Mouse (Mus musculus) gastrocnemius, postnatal 10 days (tissue): ENCODE data around the gene Gm13290. TPM values are rescaled to one million over a fixed set of nuclear protein-coding genes. Genes with fewer than 3 reads are reported as not detected.
"Not testable (repeated sequence)": the region's sequence is repeated elsewhere in the genome, so short reads cannot be mapped to it uniquely, and the experiment has no call there.

Experiments used
- DNase-seq: peaks from one replicate; pipeline ENCODE4 v3.0.0; 2021; ENCODE audit warnings: mixed read lengths
- long read RNA-seq, 2 experiments: library from polyadenylated mRNA; stranded (forward); transcript quantifications; one replicate each; pipeline ENCODE4 v2.0.0; 2021
- total RNA-seq, 2 experiments: library from RNA; stranded (reverse); gene quantifications; 2 replicates each; pipeline ENCODE4 v1.2.3; 2021

Gm13290 gene
- not detected for total RNA-seq
- long read RNA-seq, experiment 1 = 0 reads
- long read RNA-seq, experiment 2 = 0 reads

DNA sequence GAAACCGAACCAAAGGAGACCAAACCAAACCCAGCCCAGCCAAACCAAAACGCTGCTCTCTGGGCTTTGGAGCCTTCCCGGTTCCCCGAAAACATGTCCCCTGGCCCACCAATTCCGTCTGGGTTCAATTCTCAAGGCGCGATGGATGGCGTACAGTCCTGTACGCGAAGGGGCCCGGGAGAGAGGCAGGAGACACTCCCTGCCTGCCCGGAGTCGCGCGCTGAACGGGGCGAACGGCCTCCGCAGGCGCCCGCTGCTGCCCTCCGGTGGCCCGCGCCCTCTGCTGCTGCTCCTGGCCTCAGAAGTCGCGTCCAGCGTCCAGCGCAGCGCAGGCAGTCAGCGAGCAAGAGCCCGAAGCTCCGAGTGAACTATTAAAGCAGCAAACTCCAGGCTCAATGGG is at the start of gene Gm13290:
Gene Gm13290 (plus strand): TSS at position 301 of the 400 bp plus-strand sequence.
- not testable (repeated sequence) for DNase-seq

DNA sequence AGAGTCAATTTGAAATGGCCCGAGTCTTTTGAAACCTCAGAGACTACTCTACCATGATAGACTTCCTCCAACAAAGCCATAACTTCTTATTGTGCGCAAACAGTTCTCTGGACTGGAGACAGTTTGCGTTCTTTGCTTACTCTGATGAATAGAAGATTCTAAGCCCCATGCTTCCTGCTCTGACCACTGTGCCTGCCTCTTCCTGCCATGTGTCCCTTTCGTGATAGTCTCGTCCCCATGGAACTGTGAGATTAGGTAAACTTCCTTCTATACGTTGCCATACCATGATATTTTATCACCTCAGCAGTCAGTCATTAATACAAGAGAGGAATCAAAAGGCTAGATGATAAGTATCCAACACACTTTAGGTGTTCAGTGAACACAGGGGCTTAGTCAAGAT is 46.9 kb upstream of the Gm13290 start:
- no peak for DNase-seq

DNA sequence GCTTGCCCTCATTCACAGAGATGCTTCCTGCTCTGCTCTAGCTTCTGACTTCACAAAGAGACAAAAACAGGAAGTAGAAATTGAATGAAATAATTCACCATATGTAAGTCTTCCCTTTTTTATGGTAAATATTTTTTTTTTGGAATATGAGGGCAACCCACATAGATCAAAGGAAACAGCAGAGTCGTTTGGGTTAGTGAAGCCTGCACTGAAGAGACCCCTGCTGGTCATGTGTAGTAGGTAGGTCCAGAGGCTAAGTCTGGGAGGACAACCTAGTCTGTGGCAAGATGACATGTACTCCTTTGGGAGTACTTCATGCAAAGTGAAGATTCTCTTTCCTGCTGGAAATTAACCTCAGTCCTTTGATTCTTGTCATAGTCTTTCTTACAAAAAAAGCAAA is 46.3 kb upstream of the Gm13290 start:
- DNase-seq = peak; percentile 18

DNA sequence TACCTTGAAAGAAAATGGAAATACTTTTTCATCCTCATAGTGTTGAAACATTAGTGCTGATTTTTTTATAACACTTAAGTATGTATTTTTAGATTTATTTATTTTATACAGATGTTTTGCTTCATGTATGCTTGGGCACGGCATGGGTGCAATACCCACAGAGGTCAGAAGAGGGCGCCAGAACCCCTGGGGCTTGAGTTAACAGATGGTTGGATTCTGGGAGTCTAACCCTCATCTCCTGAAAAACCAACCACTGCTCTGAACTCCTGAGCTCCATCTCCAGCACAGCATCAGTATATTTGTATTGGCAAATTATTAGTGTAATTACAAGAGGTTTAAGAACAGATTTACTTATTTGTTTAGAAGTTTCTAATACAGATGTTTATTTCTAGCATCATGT is 35.2 kb upstream of the Gm13290 start:
- peak; percentile 77 for DNase-seq

DNA sequence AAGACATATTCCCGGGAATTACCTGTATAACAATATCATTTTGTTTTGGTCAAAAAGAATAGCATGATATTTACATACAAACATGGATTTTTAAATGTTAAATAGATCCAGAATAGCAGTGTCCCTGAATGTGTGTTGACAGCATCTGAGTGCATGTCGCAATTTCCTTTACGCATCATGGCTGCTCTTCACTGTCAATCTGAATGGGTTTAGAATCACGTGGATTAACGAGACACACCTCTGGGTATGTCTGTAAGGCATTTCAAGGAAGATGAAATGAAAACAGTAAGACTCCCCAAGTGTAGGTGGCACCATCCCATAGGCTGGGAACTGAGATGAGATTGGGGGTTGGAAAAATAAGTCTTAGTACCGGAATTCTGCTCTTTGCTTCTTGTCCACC is 34.6 kb upstream of the Gm13290 start:
- no peak for DNase-seq

DNA sequence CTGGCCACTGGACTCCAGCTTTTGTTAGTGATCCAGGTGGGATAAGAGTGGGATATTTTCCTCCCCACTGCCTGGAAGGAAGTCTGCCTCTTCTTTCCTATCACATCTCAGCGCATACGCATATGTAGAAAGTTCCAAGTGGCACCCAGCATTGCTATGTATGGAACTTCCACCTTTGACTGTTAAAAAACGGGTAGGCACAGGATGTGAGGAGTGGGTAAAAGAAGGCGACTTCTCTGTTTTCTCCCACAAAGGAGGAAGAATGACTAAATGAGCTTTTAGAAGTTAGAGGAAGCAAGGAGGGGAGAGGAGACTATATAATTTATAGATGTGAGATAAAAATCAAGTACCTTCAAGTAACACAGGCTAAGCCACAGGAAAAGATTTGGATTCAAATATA is 32.2 kb upstream of the Gm13290 start:
- no peak for DNase-seq

DNA sequence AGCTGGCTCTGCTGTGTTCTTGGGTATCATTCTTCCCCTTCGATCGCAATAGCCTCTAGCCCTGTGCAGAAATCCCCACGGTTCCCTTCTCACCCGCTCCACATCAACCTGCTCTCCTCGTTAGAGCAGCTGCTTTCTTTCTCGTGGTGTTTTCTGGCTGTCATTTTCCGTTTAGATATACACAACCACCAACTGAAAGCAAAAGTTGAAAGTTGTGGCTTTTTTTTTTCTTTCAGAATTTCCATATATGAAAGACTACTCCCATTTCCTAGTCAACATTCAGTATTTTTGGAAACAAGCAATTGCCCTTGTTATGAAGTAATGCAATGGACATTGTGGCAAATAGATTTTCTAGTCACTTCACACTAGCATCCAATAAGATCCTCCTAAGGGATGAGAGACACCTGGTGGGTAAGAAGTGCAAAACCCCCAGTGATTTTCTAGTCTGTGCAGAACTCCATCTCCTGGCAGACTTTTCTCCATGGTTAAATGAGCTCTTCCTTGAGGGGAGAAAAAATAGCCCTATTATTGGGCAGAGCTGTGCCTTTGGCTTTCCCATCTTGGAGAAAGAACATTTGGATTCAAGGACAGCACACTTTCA is 30.8 kb upstream of the Gm13290 start:
- no peak for DNase-seq

DNA sequence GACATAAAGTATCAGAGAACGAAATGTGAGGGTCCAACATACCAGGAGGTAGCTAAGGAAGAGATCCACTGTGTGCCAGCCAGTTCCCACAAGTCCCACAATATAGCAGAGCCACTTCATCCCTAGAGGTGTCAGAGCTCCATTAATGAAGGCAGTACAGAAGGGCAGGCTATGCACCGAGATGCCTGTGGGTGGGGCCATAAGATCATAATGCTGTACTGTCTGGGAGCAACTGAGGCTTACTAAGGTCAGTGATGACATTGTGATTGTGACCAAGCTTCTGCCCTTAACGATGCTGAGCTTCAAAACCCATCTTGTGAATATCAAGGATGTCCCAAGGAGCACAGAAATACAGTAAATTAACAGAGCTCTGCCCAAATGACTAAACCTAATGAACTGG is 29.4 kb upstream of the Gm13290 start:
- no peak for DNase-seq

DNA sequence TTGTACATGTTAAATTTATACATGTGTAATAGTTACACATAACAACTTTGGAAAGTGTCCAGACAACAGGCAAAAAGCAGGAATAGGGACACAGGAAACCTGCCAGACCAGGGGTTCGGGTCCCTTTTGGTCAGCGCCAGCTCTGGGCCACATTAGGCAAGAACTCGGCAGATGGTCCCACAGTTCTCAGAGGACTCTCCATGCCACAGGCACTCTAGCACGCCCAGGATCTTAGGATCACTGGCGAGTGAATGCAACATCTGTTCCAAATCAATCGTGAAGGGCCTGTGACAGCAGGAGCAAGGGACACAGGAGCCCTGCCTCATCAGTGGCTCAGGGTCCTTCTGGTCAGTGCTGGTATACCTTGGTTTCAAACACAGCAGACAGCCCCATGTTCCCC is 23.7 kb upstream of the Gm13290 start:
- DNase-seq = no peak

DNA sequence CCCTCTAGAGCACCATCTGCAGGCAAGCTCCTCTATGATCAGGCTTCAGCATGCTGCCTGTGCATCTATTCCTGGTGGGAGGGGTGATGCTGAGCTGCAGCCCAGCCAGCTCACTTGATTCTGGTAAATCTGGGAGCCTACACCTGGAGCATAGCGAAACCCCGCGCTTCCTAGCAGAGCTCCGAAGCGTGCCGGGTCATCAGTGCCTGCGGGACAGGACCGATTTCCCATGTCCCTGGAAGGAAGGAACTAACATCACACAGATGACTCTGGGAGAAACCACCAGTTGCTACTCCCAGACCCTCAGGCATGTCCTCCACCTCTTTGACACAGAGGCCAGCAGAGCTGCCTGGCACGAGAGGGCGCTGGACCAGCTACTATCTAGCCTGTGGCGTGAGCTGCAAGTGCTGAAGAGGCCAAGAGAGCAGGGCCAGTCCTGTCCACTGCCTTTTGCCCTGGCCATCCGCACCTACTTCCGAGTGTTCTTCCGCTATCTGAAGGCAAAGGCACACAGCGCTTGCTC is 18.8 kb upstream of the Gm13290 start, which contains the start of gene Gm13271:
Gene Gm13271 (plus strand): TSS at position 51 of the 523 bp plus-strand sequence.
- peak; percentile 62 for DNase-seq

DNA sequence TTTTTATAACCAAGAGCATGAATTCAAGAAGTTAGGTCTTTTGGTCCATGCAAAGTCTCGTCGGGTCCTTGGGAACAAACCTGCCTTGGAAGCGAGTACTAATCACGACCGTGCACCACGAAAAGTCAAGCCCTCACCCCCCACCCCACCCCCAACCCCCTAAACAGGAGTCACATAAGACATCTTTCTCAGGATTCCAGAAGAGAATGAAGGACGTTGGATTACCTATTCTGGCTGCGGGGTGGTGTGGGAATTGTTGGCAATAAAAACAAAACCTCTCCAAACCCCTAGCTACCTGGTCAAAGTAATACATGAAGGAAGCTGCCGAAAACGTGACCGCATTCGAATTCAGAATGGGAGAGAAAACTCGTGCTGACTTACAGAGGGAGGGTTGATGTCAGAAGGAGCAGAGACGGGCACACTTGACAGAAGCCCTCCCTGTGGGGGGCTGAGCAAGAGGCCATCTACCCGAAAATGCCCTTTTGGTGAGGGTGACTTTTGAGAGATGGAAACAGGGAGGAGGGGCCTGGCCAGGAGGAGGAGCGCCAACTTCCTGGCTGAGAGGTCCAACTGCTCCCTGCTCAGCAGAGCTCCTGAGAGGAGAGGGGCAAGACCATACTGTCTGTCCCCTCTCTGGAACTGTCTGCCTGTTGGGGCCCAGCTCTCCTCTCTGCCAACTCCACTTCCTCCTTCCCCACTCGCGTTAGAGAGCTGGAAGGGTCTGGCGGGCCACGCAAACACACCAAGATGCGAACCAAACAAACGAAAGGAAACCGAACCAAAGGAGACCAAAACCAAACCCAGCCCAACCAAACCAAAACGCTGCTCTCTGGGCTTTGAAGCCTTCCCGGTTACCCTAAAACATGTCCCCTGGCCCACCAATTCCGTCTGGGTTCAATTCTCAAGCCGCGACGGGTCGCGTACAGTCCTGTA is 16.8 kb upstream of the Gm13290 start:
- not testable (repeated sequence) for DNase-seq

DNA sequence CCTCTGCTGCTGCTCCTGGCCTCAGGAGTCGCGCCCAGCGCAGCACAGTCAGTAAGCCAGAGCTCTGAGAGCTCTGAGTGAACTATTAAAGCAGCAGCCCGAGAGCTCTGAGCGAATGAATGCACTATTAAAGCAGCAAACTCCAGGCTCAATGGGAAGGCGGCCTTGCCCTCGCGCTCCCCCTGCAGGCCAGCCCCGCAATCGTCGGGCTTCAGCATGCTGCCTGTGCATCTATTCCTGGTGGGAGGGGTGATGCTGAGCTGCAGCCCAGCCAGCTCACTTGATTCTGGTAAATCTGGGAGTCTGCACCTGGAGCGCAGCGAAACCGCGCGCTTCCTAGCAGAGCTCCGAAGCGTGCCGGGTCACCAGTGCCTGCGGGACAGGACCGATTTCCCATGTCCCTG is 16.0 kb upstream of the Gm13290 start:
- peak; percentile 79 for DNase-seq

DNA sequence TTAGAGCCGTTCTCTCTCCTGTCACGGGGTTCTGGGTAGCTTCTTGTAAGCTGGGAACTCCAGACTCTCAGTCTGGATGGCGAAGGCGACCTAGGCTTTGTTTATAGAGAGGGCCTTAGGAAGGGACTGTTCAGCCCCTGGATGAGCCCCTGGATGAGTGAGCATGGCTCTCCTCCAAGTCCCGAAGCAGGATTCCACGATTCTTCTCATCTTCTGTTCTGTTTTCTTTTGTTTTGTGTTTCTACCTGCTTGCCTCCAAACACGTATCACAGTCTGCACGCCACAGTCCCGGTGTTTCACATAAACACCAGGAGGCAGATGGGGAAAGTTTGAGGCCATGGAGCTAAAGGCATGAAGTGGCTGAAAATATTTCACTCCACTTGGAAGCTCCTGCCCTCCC is 14.9 kb upstream of the Gm13290 start:
- DNase-seq = not testable (repeated sequence)

DNA sequence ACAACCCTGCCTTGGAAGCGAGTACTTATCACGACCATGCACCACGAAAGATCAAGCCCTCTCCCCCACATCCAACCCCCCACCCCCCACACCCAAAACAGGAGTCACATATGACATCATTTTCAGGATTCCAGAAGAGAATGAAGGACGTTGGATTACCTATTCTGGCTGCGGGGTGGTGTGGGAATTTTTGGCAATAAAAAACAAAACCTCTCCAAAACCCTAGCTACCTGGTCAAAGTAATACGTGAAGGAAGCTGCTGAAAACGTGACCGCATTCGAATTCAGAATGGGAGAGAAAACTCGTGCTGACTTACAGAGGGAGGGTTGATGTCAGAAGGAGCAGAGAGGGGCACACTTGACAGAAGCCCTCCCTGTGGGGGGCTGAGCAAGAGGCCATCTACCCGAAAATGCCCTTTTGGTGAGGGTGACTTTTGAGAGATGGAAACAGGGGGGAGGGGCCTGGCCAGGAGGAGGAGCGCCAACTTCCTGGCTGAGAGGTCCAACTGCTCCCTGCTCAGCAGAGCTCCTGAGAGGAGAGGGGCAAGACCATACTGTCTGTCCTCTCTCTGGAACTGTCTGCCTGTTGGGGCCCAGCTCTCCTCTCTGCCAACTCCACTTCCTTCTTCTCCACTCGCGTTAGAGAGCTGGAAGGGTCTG is 13.9 kb upstream of the Gm13290 start, which contains the start of gene Gm13283:
Gene Gm13283 (plus strand): TSS at position 510 of the 659 bp plus-strand sequence.
- DNase-seq = peak; percentile 35

DNA sequence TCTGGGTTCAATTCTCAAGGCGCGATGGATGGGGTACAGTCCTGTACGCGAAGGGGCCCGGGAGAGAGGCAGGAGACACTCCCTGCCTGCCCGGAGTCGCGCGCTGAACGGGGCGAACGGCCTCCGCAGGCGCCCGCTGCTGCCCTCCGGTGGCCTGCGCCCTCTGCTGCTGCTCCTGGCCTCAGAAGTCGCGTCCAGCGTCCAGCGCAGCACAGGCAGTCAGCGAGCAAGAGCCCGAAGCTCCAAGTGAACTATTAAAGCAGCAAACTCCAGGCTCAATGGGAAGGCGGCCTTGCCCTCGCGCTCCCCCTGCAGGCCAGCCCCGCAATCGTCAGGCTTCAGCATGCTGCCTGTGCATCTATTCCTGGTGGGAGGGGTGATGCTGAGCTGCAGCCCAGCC is 13.2 kb upstream of the Gm13290 start:
- peak; percentile 59 for DNase-seq

DNA sequence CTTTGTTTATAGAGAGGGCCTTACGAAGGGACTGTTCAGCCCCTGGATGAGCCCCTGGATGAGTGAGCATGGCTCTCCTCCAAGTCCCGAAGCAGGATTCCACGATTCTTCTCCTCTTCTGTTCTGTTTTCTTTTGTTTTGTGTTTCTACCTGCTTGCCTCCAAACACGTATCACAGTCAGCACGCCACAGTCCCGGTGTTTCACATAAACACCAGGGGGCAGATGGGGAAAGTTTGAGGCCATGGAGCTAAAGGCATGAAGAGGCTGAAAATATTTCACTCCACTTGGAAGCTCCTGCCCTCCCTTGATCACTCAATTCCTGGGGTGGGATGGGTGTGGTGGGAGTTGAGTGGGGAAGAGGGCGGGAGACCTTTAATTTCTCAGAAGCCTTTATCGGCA is 11.9 kb upstream of the Gm13290 start:
- peak; percentile 64 for DNase-seq

DNA sequence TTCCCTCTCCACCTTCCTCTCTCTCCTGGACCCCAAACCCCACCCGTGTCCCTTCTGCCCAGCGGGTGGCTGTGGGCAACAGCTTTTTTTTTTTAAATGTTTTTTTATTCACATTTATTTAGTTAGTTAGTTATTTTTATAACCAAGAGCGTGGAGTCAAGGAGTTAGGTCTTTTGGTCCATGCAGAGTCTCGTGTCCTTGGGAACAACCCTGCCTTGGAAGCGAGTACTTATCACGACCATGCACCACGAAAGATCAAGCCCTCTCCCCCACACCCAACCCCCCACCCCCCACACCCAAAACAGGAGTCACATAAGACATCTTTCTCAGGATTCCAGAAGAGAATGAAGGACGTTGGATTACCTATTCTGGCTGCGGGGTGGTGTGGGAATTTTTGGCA is 11.3 kb upstream of the Gm13290 start:
- not testable (repeated sequence) for DNase-seq

DNA sequence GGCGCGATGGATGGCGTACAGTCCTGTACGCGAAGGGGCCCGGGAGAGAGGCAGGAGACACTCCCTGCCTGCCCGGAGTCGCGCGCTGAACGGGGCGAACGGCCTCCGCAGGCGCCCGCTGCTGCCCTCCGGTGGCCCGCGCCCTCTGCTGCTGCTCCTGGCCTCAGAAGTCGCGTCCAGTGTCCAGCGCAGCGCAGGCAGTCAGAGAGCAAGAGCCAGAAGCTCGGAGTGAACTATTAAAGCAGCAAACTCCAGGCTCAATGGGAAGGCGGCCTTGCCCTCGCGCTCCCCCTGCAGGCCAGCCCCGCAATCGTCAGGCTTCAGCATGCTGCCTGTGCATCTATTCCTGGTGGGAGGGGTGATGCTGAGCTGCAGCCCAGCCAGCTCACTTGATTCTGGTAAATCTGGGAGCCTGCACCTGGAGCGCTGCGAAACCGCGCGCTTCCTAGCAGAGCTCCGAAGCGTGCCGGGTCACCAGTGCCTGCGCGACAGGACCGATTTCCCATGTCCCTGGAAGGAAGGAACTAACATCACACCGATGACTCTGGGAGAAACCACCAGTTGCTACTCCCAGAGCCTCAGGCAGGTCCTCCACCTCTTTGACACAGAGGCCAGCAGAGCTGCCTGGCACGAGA is 10.1 kb upstream of the Gm13290 start:
- DNase-seq = not testable (repeated sequence)

DNA sequence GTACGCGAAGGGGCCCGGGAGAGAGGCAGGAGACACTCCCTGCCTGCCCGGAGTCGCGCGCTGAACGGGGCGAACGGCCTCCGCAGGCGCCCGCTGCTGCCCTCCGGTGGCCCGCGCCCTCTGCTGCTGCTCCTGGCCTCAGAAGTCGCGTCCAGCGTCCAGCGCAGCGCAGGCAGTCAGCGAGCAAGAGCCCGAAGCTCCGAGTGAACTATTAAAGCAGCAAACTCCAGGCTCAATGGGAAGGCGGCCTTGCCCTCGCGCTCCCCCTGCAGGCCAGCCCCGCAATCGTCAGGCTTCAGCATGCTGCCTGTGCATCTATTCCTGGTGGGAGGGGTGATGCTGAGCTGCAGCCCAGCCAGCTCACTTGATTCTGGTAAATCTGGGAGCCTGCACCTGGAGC is 3.0 kb downstream of the Gm13290 start, which contains the start of gene Gm13289:
Gene Gm13289 (plus strand): TSS at position 301 of the 400 bp plus-strand sequence.
- DNase-seq = not testable (repeated sequence)

DNA sequence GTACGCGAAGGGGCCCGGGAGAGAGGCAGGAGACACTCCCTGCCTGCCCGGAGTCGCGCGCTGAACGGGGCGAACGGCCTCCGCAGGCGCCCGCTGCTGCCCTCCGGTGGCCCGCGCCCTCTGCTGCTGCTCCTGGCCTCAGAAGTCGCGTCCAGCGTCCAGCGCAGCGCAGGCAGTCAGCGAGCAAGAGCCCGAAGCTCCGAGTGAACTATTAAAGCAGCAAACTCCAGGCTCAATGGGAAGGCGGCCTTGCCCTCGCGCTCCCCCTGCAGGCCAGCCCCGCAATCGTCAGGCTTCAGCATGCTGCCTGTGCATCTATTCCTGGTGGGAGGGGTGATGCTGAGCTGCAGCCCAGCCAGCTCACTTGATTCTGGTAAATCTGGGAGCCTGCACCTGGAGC is 5.9 kb downstream of the Gm13290 start, which contains the start of gene Gm13272:
Gene Gm13272 (plus strand): TSS at position 301 of the 400 bp plus-strand sequence.
- not testable (repeated sequence) for DNase-seq

DNA sequence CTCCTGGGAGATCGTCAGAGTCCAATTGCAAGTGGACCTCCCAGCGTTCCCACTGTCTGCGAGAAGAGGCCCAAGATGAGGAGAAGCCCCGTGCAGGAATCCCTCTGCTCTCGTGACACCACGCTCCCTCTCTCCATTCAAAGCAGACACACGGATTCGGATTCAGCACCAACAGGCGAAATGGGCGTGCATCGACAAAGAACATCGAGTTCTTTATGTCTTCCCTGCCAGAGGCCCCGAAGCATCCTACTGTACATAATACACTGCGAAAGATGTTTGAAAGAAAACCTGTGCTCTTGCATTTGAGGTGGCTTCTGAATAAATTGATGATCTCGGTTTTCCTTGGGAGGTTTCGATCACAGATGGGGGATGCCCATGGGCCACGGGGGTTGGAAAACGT is 6.7 kb downstream of the Gm13290 start:
- DNase-seq = peak; percentile 3

DNA sequence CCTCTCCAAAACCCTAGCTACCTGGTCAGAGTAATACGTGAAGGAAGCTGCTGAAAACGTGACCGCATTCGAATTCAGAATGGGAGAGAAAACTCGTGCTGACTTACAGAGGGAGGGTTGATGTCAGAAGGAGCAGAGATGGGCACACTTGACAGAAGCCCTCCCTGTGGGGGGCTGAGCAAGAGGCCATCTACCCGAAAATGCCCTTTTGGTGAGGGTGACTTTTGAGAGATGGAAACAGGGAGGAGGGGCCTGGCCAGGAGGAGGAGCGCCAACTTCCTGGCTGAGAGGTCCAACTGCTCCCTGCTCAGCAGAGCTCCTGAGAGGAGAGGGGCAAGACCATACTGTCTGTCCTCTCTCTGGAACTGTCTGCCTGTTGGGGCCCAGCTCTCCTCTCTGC is 8.2 kb downstream of the Gm13290 start, which contains the start of gene Ifnz:
Gene Ifnz (plus strand): TSS at position 301 of the 400 bp plus-strand sequence.
- DNase-seq = not testable (repeated sequence)
